Mouse (Mus musculus): ENCODE data around the gene B020031M17Rik. TPM values are rescaled to one million over a fixed set of nuclear protein-coding genes. Genes with fewer than 3 reads are reported as not detected.
"Not testable (repeated sequence)": the region's sequence is repeated elsewhere in the genome, so short reads cannot be mapped to it uniquely, and the experiment has no call there.

The B020031M17Rik gene
- polyA plus RNA-seq, 1 experiment from 2014 or later = not detected

DNA sequence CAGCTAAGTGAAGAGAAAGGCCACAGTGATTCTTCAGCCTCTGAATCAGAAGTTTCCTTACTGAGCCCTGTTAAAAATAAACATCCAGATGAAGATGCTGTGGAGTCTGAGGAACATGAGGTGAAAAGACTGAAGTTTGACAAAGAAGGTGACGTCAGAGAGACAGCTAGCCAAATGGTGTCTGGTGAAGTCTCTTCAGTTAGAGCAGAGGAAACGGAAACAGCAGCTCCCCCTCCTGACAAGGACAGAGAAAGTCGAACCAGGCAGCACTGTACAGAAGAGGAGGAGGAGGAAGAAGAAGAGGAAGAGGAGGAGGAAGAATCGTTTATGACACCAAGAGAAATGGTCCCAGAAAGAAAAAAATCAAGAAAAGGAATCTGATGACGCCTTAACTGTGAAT lies 12.2 kb upstream of the B020031M17Rik start:
- H3K4me2 ChIP-seq (ENCODE audit: low read depth, low read length); H3K27me3 ChIP-seq (ENCODE audit: control insufficient read depth, insufficient read depth, low read depth, low read length); H3K4me1 ChIP-seq (ENCODE audit: control insufficient read depth, low read depth, low read length); H3K9me3 ChIP-seq (replicated peaks; ENCODE audit: control insufficient read depth, low read length); H3K4me3 ChIP-seq (ENCODE audit: low read depth, low read length); H3K36me3 ChIP-seq (ENCODE audit: control insufficient read depth, insufficient read depth); H3K9ac ChIP-seq (ENCODE audit: low read depth, low read length); H3K27ac ChIP-seq (ENCODE audit: low read length); ATAC-seq (ENCODE audit: low read depth): not testable (repeated sequence)
- WGBS (ENCODE audit: insufficient replicate concordance) = no CpG with 5 or more reads among the region's 5 CpGs

DNA sequence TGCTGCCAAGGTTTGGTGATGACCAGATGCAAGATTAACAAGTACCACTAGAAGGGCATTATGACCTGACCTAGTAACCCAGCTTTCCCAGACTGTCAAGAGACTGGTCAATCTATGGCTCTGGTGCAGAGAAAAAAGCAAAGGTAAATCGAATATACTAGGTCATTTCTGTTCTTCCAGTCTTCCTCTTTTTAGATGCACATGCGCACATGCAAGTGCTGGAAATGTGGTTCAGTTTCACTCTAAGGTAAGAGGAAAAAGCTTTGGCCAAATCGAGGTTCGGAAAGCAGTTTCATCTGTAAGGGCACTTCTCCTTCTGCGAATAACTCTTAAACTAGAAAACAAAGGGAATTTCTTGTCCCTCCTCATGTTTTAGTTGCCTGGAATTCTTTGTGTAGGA lies 5.0 kb upstream of the B020031M17Rik start:
- H3K27ac ChIP-seq (ENCODE audit: low read length) = not testable (repeated sequence)
- no CpG with 5 or more reads among the region's 5 CpGs for WGBS (ENCODE audit: insufficient replicate concordance)

DNA sequence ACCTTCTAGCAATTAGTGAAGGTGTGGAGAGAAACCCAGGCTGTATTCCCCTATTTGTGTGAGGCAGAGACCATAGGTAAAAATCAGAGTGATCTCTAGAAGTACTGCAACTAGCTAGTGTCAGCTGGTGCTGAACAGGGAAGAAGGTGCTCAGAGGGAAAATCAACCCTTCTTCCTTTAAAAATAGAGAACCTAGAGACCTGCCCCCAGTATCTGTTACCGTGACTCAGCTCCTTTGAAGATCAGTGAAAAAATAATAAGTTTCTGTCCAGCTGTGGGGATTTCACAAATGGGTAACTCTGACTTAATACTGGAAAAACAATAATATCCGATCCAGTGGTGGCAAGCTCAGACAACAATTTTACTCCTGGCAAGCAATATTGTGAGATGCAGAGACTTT lies 4.5 kb upstream of the B020031M17Rik start:
- not testable (repeated sequence) for H3K4me1 ChIP-seq (ENCODE audit: control insufficient read depth, low read depth, low read length); ATAC-seq (ENCODE audit: low read depth); H3K27ac ChIP-seq (ENCODE audit: low read length); H3K4me2 ChIP-seq (ENCODE audit: low read depth, low read length); H3K4me3 ChIP-seq (ENCODE audit: low read depth, low read length); H3K9ac ChIP-seq (ENCODE audit: low read depth, low read length); H3K9me3 ChIP-seq (replicated peaks; ENCODE audit: control insufficient read depth, low read length); H3K27me3 ChIP-seq (ENCODE audit: control insufficient read depth, insufficient read depth, low read depth, low read length); H3K36me3 ChIP-seq (ENCODE audit: control insufficient read depth, insufficient read depth)
- 32% methylated on average over 1 of the region's 2 CpGs for WGBS (ENCODE audit: insufficient replicate concordance)

More for the DNA sequence above, 5.0 kb upstream of the B020031M17Rik start:
- H3K9me3 ChIP-seq (replicated peaks; ENCODE audit: control insufficient read depth, low read length); H3K4me1 ChIP-seq (ENCODE audit: control insufficient read depth, low read depth, low read length); H3K27me3 ChIP-seq (ENCODE audit: control insufficient read depth, insufficient read depth, low read depth, low read length); H3K9ac ChIP-seq (ENCODE audit: low read depth, low read length); ATAC-seq (ENCODE audit: low read depth); H3K4me2 ChIP-seq (ENCODE audit: low read depth, low read length); H3K36me3 ChIP-seq (ENCODE audit: control insufficient read depth, insufficient read depth); H3K4me3 ChIP-seq (ENCODE audit: low read depth, low read length): not testable (repeated sequence)

DNA sequence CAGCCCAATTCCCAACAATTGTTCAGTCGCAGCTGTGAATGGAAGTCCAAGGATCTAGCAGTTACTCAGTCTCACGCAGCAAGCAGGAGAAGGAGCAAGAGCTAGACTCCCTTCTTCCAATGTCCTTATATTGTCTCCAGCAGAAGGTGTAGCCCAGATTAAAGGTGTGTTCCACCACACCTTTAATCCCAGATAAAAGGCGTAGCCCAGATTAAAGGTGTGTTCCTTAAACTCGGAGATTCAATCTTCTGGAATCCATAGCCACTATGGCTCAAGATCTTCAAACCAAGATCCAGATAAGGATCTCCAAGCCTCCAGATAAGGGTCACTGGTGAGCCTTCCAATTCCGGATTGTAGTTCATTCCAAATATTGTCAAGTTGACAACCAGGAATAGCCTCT lies 21.4 kb downstream of the B020031M17Rik start, which contains the start of gene Gm21761:
TSS of gene Gm21761 (minus strand) at position 101 of the 400 bp plus-strand sequence.
- H3K4me3 ChIP-seq (ENCODE audit: low read depth, low read length); H3K27me3 ChIP-seq (ENCODE audit: control insufficient read depth, insufficient read depth, low read depth, low read length); H3K9ac ChIP-seq (ENCODE audit: low read depth, low read length); H3K4me2 ChIP-seq (ENCODE audit: low read depth, low read length); H3K36me3 ChIP-seq (ENCODE audit: control insufficient read depth, insufficient read depth); H3K27ac ChIP-seq (ENCODE audit: low read length); H3K9me3 ChIP-seq (replicated peaks; ENCODE audit: control insufficient read depth, low read length); ATAC-seq (ENCODE audit: low read depth); H3K4me1 ChIP-seq (ENCODE audit: control insufficient read depth, low read depth, low read length): not testable (repeated sequence)
- no CpG with 5 or more reads among the region's 5 CpGs for WGBS (ENCODE audit: insufficient replicate concordance)

DNA sequence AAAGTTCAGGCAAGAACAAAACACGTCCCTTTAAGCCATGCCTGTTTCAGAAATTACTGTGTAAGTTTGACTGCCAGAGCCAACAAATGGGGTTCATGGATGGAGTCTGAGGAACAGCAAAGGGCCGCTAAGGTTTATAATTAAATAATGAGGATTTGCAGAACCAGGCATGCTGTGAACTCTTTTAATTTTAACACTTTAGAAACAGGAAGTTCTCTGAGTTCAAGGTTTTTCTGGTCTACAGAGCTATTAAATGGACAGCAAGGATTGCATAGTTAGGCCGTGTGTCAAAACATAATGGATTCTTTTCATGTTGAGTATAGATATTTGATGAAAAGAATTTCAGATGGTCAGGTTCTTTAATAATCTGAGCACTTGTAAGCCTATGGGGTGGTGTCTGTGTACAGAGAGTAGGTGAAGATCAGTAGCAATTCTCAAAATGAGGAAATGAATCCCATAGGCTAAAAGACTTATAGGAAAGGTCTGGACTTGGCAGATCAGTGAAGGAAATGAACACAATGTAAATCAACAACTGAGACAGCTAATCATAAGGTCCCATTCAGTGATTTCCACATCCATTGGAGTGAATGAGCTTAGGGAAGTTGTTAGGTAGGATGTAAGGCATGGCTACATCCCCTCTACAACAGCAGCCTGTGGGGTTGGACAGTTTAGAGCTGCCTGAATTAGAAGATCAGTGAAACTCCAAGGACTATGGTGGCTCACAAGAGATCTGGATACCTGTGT lies 25.8 kb downstream of the B020031M17Rik start:
- not testable (repeated sequence) for H3K4me2 ChIP-seq (ENCODE audit: low read depth, low read length); H3K9me3 ChIP-seq (replicated peaks; ENCODE audit: control insufficient read depth, low read length); H3K27me3 ChIP-seq (ENCODE audit: control insufficient read depth, insufficient read depth, low read depth, low read length); H3K4me1 ChIP-seq (ENCODE audit: control insufficient read depth, low read depth, low read length); H3K4me3 ChIP-seq (ENCODE audit: low read depth, low read length); ATAC-seq (ENCODE audit: low read depth); H3K36me3 ChIP-seq (ENCODE audit: control insufficient read depth, insufficient read depth); H3K9ac ChIP-seq (ENCODE audit: low read depth, low read length); H3K27ac ChIP-seq (ENCODE audit: low read length)
- 37% methylated on average over 2 of the region's 3 CpGs for WGBS (ENCODE audit: insufficient replicate concordance)

DNA sequence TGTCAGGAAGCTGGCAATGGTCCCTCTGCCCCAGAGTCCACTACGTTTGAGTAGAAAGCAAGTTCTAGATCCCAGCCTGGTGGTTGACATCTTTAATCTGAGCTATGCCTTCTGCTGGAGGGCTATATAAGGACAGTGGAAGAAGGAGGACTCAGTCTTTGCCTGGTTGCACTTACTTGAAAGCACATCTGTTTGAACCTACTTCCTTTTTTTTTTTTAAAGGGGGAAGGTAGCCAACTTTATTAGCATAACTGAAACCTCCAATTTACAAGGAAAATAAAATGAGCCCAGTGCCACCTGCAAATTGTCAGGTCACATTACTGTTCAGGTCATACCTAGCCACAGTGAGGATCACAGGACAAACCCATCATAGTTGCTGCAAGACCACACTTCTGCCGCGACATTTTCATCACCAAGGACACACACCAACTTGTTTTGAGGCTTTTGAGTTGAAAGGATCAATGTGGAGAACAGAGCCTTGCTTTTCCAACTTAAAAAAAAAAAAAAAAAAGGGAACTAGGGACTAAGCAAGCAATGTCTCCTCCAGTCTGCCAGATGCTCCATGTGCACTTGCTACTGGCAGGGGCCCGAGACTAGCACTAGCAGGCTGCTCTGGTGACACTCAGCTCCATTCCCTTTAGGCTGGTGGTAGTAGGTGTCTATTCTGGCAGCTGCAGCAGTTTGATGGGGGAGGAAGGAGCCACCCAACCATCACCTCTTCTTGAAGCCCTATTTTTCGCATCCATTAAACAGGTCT lies 33.5 kb downstream of the B020031M17Rik start:
- ATAC-seq (ENCODE audit: low read depth); H3K9ac ChIP-seq (ENCODE audit: low read depth, low read length); H3K27me3 ChIP-seq (ENCODE audit: control insufficient read depth, insufficient read depth, low read depth, low read length); H3K4me1 ChIP-seq (ENCODE audit: control insufficient read depth, low read depth, low read length); H3K27ac ChIP-seq (ENCODE audit: low read length); H3K36me3 ChIP-seq (ENCODE audit: control insufficient read depth, insufficient read depth); H3K9me3 ChIP-seq (replicated peaks; ENCODE audit: control insufficient read depth, low read length); H3K4me2 ChIP-seq (ENCODE audit: low read depth, low read length); H3K4me3 ChIP-seq (ENCODE audit: low read depth, low read length): not testable (repeated sequence)
- 63% methylated on average over 4 of the region's 5 CpGs for WGBS (ENCODE audit: insufficient replicate concordance)

DNA sequence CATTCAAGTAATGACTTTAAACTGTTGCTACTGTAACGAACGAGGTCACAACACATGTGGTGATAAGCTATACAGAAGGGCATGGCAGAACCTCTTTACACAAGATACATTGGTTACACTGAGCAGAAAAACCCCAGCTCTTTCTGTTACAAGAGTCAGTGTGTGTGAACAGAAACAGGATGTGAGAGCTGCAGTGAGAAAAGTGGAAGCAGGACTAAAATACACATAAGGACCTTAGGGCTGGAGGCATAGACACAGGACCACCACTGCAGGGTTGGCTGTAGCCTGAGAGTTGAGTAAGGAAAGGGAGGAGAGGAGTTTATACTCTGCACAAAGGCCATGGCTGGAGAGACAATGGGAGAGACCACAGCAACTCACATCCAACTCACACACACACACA lies 34.2 kb downstream of the B020031M17Rik start:
- H3K27me3 ChIP-seq (ENCODE audit: control insufficient read depth, insufficient read depth, low read depth, low read length); H3K9ac ChIP-seq (ENCODE audit: low read depth, low read length); H3K36me3 ChIP-seq (ENCODE audit: control insufficient read depth, insufficient read depth); H3K4me3 ChIP-seq (ENCODE audit: low read depth, low read length); H3K27ac ChIP-seq (ENCODE audit: low read length); H3K4me1 ChIP-seq (ENCODE audit: control insufficient read depth, low read depth, low read length); H3K4me2 ChIP-seq (ENCODE audit: low read depth, low read length); H3K9me3 ChIP-seq (replicated peaks; ENCODE audit: control insufficient read depth, low read length); ATAC-seq (ENCODE audit: low read depth): not testable (repeated sequence)
- 41% methylated on average over 2 of the region's 2 CpGs for WGBS (ENCODE audit: insufficient replicate concordance)

Other genes with a start within 250 kb of the B020031M17Rik start
- gene Nim1k, start 194.9 kb downstream of the B020031M17Rik start, polyA plus RNA-seq (2015; fragmentation: Nextera tagmentation; extraction: Ambion mirVana) = 0.06 and 0.12 TPM in 2 replicates
- gene Zfp131, start 159.9 kb downstream of the B020031M17Rik start, polyA plus RNA-seq (2015; fragmentation: Nextera tagmentation; extraction: Ambion mirVana) = 10.0 and 11.0 TPM in 2 replicates
- gene AF067063, start 120.6 kb downstream of the B020031M17Rik start, polyA plus RNA-seq (2015; fragmentation: Nextera tagmentation; extraction: Ambion mirVana) = not detected in 2 replicates
- gene D13Ertd608e, start 114.8 kb downstream of the B020031M17Rik start, polyA plus RNA-seq (2015; fragmentation: Nextera tagmentation; extraction: Ambion mirVana) = not detected in 2 replicates
- not detected in 2 replicates for gene Tcstv1, start 56.0 kb downstream of the B020031M17Rik start, polyA plus RNA-seq (2015; fragmentation: Nextera tagmentation; extraction: Ambion mirVana)
- not detected in 2 replicates for gene Gm21761, start 21.5 kb downstream of the B020031M17Rik start, polyA plus RNA-seq (2015; fragmentation: Nextera tagmentation; extraction: Ambion mirVana)
- gene Gm36079, start 76.2 kb upstream of the B020031M17Rik start, polyA plus RNA-seq (2015; fragmentation: Nextera tagmentation; extraction: Ambion mirVana) = 0.21 TPM in 1 of 2 replicates, not detected in the other
- gene Gm21188, start 101.4 kb upstream of the B020031M17Rik start, polyA plus RNA-seq (2015; fragmentation: Nextera tagmentation; extraction: Ambion mirVana) = 0.34 and 0.50 TPM in 2 replicates
- not detected in 2 replicates for gene Gm20767, start 189.4 kb upstream of the B020031M17Rik start, polyA plus RNA-seq (2015; fragmentation: Nextera tagmentation; extraction: Ambion mirVana)
- not detected in 2 replicates for gene Gm21818, start 221.6 kb upstream of the B020031M17Rik start, polyA plus RNA-seq (2015; fragmentation: Nextera tagmentation; extraction: Ambion mirVana)

Measured in liver, embryonic 16.5 days (tissue).